Mouse (Mus musculus): ENCODE measurements around the gene Ctc1. TPM values are rescaled to one million over a fixed set of nuclear protein-coding genes. Genes with fewer than 3 reads are reported as not detected.

Ctc1 gene
- 32.2 TPM for polyA plus RNA-seq (2014; fragmentation: Illumina TruSeq; extraction: RNeasy Lipid Tissue Mini Kit (QIAGEN cat#74804); ENCODE audit: low read depth, low replicate concordance)

GRCm38 (mm10) chr11:69015644-69016441 is at the start of gene Ctc1:
Ctc1 (plus strand) TSS chr11:69015911.

GRCm38 (mm10) chr11:68967337-68968282 is 48.1 kb upstream of the Ctc1 start, which contains the start of gene Slc25a35:
Slc25a35 (plus strand) TSS chr11:68968131.

GRCm38 (mm10) chr11:68975085-68975484 is 40.6 kb upstream of the Ctc1 start, which contains the start of gene Rangrf:
Rangrf (minus strand) TSS chr11:68975185.

GRCm38 (mm10) chr11:69008182-69009121 is 7.3 kb upstream of the Ctc1 start, which contains the start of gene Pfas:
Pfas (minus strand) TSS chr11:69008460.

GRCm38 (mm10) chr11:69045531-69046394 is 30.1 kb downstream of the Ctc1 start, which contains the start of gene Aurkb:
Aurkb (plus strand) TSS chr11:69045647.

GRCm38 (mm10) chr11:69059357-69059974 is 43.8 kb downstream of the Ctc1 start, which contains the start of gene Borcs6:
Borcs6 (plus strand) TSS chr11:69059717.

GRCm38 (mm10) chr11:69070590-69071222 is 55.0 kb downstream of the Ctc1 start, which contains the start of gene Tmem107:
Tmem107 (plus strand) TSS chr11:69070806.

Other genes starting within 250 kb of the Ctc1 start
- 59.2 TPM for gene Ndel1, start 144.1 kb upstream of the Ctc1 start, polyA plus RNA-seq (2014; fragmentation: Illumina TruSeq; extraction: RNeasy Lipid Tissue Mini Kit (QIAGEN cat#74804); ENCODE audit: low read depth, low replicate concordance)
- gene Rnf222, start 127.4 kb upstream of the Ctc1 start, polyA plus RNA-seq (2014; fragmentation: Illumina TruSeq; extraction: RNeasy Lipid Tissue Mini Kit (QIAGEN cat#74804); ENCODE audit: low read depth, low replicate concordance): 0.14 TPM
- gene Rpl26, start 114.3 kb upstream of the Ctc1 start, polyA plus RNA-seq (2014; fragmentation: Illumina TruSeq; extraction: RNeasy Lipid Tissue Mini Kit (QIAGEN cat#74804); ENCODE audit: low read depth, low replicate concordance): 2,612 TPM
- gene Odf4, start 88.8 kb upstream of the Ctc1 start, polyA plus RNA-seq (2014; fragmentation: Illumina TruSeq; extraction: RNeasy Lipid Tissue Mini Kit (QIAGEN cat#74804); ENCODE audit: low read depth, low replicate concordance): 8.8 TPM
- gene Arhgef15, start 58.4 kb upstream of the Ctc1 start, polyA plus RNA-seq (2014; fragmentation: Illumina TruSeq; extraction: RNeasy Lipid Tissue Mini Kit (QIAGEN cat#74804); ENCODE audit: low read depth, low replicate concordance): 9.2 TPM
- 38.0 TPM for gene Slc25a35, start 47.8 kb upstream of the Ctc1 start, polyA plus RNA-seq (2014; fragmentation: Illumina TruSeq; extraction: RNeasy Lipid Tissue Mini Kit (QIAGEN cat#74804); ENCODE audit: low read depth, low replicate concordance)
- gene Rangrf, start 40.7 kb upstream of the Ctc1 start, polyA plus RNA-seq (2014; fragmentation: Illumina TruSeq; extraction: RNeasy Lipid Tissue Mini Kit (QIAGEN cat#74804); ENCODE audit: low read depth, low replicate concordance): 37.9 TPM
- gene Pfas, start 7.5 kb upstream of the Ctc1 start, polyA plus RNA-seq (2014; fragmentation: Illumina TruSeq; extraction: RNeasy Lipid Tissue Mini Kit (QIAGEN cat#74804); ENCODE audit: low read depth, low replicate concordance): 11.8 TPM
- gene Aurkb, start 29.7 kb downstream of the Ctc1 start, polyA plus RNA-seq (2014; fragmentation: Illumina TruSeq; extraction: RNeasy Lipid Tissue Mini Kit (QIAGEN cat#74804); ENCODE audit: low read depth, low replicate concordance): 3.3 TPM
- gene Borcs6, start 43.8 kb downstream of the Ctc1 start, polyA plus RNA-seq (2014; fragmentation: Illumina TruSeq; extraction: RNeasy Lipid Tissue Mini Kit (QIAGEN cat#74804); ENCODE audit: low read depth, low replicate concordance): 19.3 TPM
- gene Tmem107, start 54.9 kb downstream of the Ctc1 start, polyA plus RNA-seq (2014; fragmentation: Illumina TruSeq; extraction: RNeasy Lipid Tissue Mini Kit (QIAGEN cat#74804); ENCODE audit: low read depth, low replicate concordance): 20.0 TPM
- gene Vamp2, start 72.6 kb downstream of the Ctc1 start, polyA plus RNA-seq (2014; fragmentation: Illumina TruSeq; extraction: RNeasy Lipid Tissue Mini Kit (QIAGEN cat#74804); ENCODE audit: low read depth, low replicate concordance): 167 TPM
- gene Per1, start 79.3 kb downstream of the Ctc1 start, polyA plus RNA-seq (2014; fragmentation: Illumina TruSeq; extraction: RNeasy Lipid Tissue Mini Kit (QIAGEN cat#74804); ENCODE audit: low read depth, low replicate concordance): 31.8 TPM
- gene Hes7, start 104.5 kb downstream of the Ctc1 start, polyA plus RNA-seq (2014; fragmentation: Illumina TruSeq; extraction: RNeasy Lipid Tissue Mini Kit (QIAGEN cat#74804); ENCODE audit: low read depth, low replicate concordance): not detected
- gene 9130213A22Rik, start 106.7 kb downstream of the Ctc1 start, polyA plus RNA-seq (2014; fragmentation: Illumina TruSeq; extraction: RNeasy Lipid Tissue Mini Kit (QIAGEN cat#74804); ENCODE audit: low read depth, low replicate concordance): 0.57 TPM
- gene Aloxe3, start 110.0 kb downstream of the Ctc1 start, polyA plus RNA-seq (2014; fragmentation: Illumina TruSeq; extraction: RNeasy Lipid Tissue Mini Kit (QIAGEN cat#74804); ENCODE audit: low read depth, low replicate concordance): 1.3 TPM
- gene Alox12b, start 141.1 kb downstream of the Ctc1 start, polyA plus RNA-seq (2014; fragmentation: Illumina TruSeq; extraction: RNeasy Lipid Tissue Mini Kit (QIAGEN cat#74804); ENCODE audit: low read depth, low replicate concordance): not detected
- gene Alox8, start 181.9 kb downstream of the Ctc1 start, polyA plus RNA-seq (2014; fragmentation: Illumina TruSeq; extraction: RNeasy Lipid Tissue Mini Kit (QIAGEN cat#74804); ENCODE audit: low read depth, low replicate concordance): not detected
- gene Gucy2e, start 221.1 kb downstream of the Ctc1 start, polyA plus RNA-seq (2014; fragmentation: Illumina TruSeq; extraction: RNeasy Lipid Tissue Mini Kit (QIAGEN cat#74804); ENCODE audit: low read depth, low replicate concordance): 0.05 TPM

Measured in adipose tissue, adult 10 weeks (tissue).